Mouse (Mus musculus) limb, embryonic 14.5 days (tissue): ENCODE measurements around the gene Sp4. TPM values are rescaled to one million over a fixed set of nuclear protein-coding genes. Genes with fewer than 3 reads are reported as not detected.

Experiments used
- ATAC-seq: fragments of 200-750 bp; cut with Nextera tagmentation; 2 replicates; pipeline ENCODE4 v1.8.0; 2017; ENCODE audit warnings: low read depth, moderate number of reproducible peaks, moderate TSS enrichment; ENCODE audit not compliant: low FRiP score
- DNase-seq: peaks from one replicate; pipeline ENCODE4 v3.0.0-alpha.2; 2015; ENCODE audit warnings: low spot score
- H3K27ac ChIP-seq: fragments of 300-500 bp; sonication (generic); replicated peaks from 2 replicates; pipeline ENCODE4 v1.5.1; 2014; ENCODE audit warnings: low read depth, mild to moderate bottlenecking, low read length, moderate library complexity, mixed read lengths
- H3K27me3 ChIP-seq: fragments of 300-500 bp; sonication (generic); 2 replicates; pipeline ENCODE4 v1.6.1; 2014; ENCODE audit warnings: low read length, mixed read lengths; ENCODE audit not compliant: control insufficient read depth, insufficient read depth
- H3K36me3 ChIP-seq: fragments of 300-500 bp; sonication (generic); 2 replicates; pipeline ENCODE4 v1.6.1; 2014; ENCODE audit warnings: mild to moderate bottlenecking, low read length, moderate library complexity, mixed read lengths; ENCODE audit not compliant: control insufficient read depth, insufficient read depth
- H3K4me1 ChIP-seq: fragments of 300-500 bp; sonication (generic); 2 replicates; pipeline ENCODE4 v1.6.1; 2014; ENCODE audit warnings: antibody characterized with exemption, low read length, mixed read lengths; ENCODE audit not compliant: control insufficient read depth, insufficient read depth
- H3K4me2 ChIP-seq: fragments of 300-500 bp; sonication (generic); replicated peaks from 2 replicates; pipeline ENCODE4 v1.6.1; 2014; ENCODE audit warnings: low read depth, mild to moderate bottlenecking, low read length, moderate library complexity; ENCODE audit not compliant: severe bottlenecking
- H3K4me3 ChIP-seq: fragments of 300-500 bp; sonication (generic); replicated peaks from 2 replicates; pipeline ENCODE4 v1.5.1; 2014; ENCODE audit warnings: low read length
- H3K9ac ChIP-seq: fragments of 300-500 bp; sonication (generic); 2 replicates; pipeline ENCODE4 v1.6.1; 2014; ENCODE audit warnings: mild to moderate bottlenecking, low read depth, low read length, moderate library complexity; ENCODE audit not compliant: severe bottlenecking
- H3K9me3 ChIP-seq: fragments of 300-500 bp; sonication (generic); 2 replicates; pipeline ENCODE4 v1.6.1; 2016; ENCODE audit warnings: low read length; ENCODE audit not compliant: control insufficient read depth
- POLR2A ChIP-seq: fragments of 200-500 bp; IDR thresholded peaks from 2 replicates; pipeline ENCODE4 v1.8.0; 2012; ENCODE audit warnings: inconsistent platforms, mild to moderate bottlenecking, moderate library complexity, borderline replicate concordance; ENCODE audit not compliant: insufficient read depth, insufficient read length; ENCODE audit errors: extremely low read depth
- WGBS: fragments of 180-500 bp; shearing (Covaris S2); extraction: QIAGEN DNeasy Blood & Tissue Kit; methylation state at CpG from one replicate; pipeline ENCODE4 v1.1.7; 2014; 5-methylcytosine and 5-hydroxymethylcytosine counted together
- polyA plus RNA-seq, 2 experiments: library from polyadenylated mRNA; depleted of rRNA in 1 of 2; stranded (reverse) in 1 of 2; unstranded in 1 of 2; fragments of >200 nt; fragmentation: Nextera tagmentation in 1 of 2; extraction: Ambion mirVana in 1 of 2; gene quantifications; 2 replicates each; pipeline versions ENCODE4 v1.2.1 to v1.2.3; 2012 to 2014

Gene Sp4
- polyA plus RNA-seq, 2 experiments = 5.9 to 8.0 TPM

- no peak overlapping the region for H3K27ac ChIP-seq
- no peaks in the 10 kb centered on the region; the same call in 1 of the 2 replicates for H3K36me3 ChIP-seq
- H3K4me1 ChIP-seq = peaks cover 18% of the 10 kb centered on the region
- H3K27me3 ChIP-seq = no peaks in the 10 kb centered on the region
- DNase-seq = no peak
- H3K9ac ChIP-seq = no peak overlapping the region
- WGBS = 92% methylated on average over 5 of the region's 5 CpGs
- no peaks in the 10 kb centered on the region for H3K9me3 ChIP-seq
- H3K4me2 ChIP-seq = peak overlapping the region; percentile 80
- no peak for TF ChIP-seq POLR2A
- ATAC-seq = no peak
- no peak overlapping the region; the same call in 1 of the 2 replicates for H3K4me3 ChIP-seq
Measured at GRCm38 (mm10) chr12:118303066-118303465, 1.8 kb upstream of the Sp4 start.

GRCm38 (mm10) chr12:118301866-118302835, 911 bp upstream of the Sp4 start:
- ATAC-seq = peak; percentile 89
- TF ChIP-seq POLR2A = 0 out of 2 replicates have a peak, but pooled peaks have one; percentile 41
- Histone ChIP-seq H3K9ac (peak overlapping the region; percentile 61), H3K27ac (peak overlapping the region; percentile 96), H3K27me3 (no peaks in the 10 kb centered on the region), H3K4me2 (peak overlapping the region; percentile 80), H3K4me1 (peaks cover 20% of the 10 kb centered on the region), H3K9me3 (no peaks in the 10 kb centered on the region), H3K36me3 (no peaks in the 10 kb centered on the region; the same call in 1 of the 2 replicates), H3K4me3 (peak overlapping the region; percentile 69)
- DNase-seq = peak; percentile 98
- 2% methylated on average over 62 of the region's 74 CpGs for WGBS

GRCm38 (mm10) chr12:118300754-118301071, 527 bp downstream of the Sp4 start:
- TF ChIP-seq POLR2A = no peak
- Histone ChIP-seq H3K27ac (peak overlapping the region; percentile 96), H3K4me2 (peak overlapping the region; percentile 42), H3K36me3 (no peaks in the 10 kb centered on the region; the same call in 1 of the 2 replicates), H3K4me3 (peak overlapping the region; percentile 69), H3K4me1 (peaks cover 24% of the 10 kb centered on the region), H3K9ac (peak overlapping the region; percentile 61), H3K9me3 (no peaks in the 10 kb centered on the region), H3K27me3 (no peaks in the 10 kb centered on the region)
- WGBS = under 1% methylated on average over 13 of the region's 13 CpGs
- ATAC-seq = no peak
- no peak for DNase-seq

GRCm38 (mm10) chr12:118299956-118300355, 1.3 kb downstream of the Sp4 start:
- Histone ChIP-seq H3K4me3 (peak overlapping the region; percentile 69; the same call in 1 of the 2 replicates), H3K4me2 (peak overlapping the region; percentile 42), H3K9me3 (no peaks in the 10 kb centered on the region), H3K27ac (no peak overlapping the region), H3K27me3 (no peaks in the 10 kb centered on the region), H3K4me1 (peaks cover 24% of the 10 kb centered on the region), H3K36me3 (no peaks in the 10 kb centered on the region; the same call in 1 of the 2 replicates), H3K9ac (no peak overlapping the region)
- 26% methylated on average over 6 of the region's 6 CpGs for WGBS
- DNase-seq (peak; percentile 30), ATAC-seq (no peak)
- TF ChIP-seq POLR2A = no peak

GRCm38 (mm10) chr12:118299172-118299571, 2.1 kb downstream of the Sp4 start:
- Histone ChIP-seq H3K4me3 (no peak overlapping the region), H3K9ac (no peak overlapping the region), H3K9me3 (no peaks in the 10 kb centered on the region), H3K4me2 (no peak overlapping the region), H3K27ac (no peak overlapping the region), H3K36me3 (no peaks in the 10 kb centered on the region; the same call in 1 of the 2 replicates), H3K27me3 (no peaks in the 10 kb centered on the region), H3K4me1 (peaks cover 24% of the 10 kb centered on the region)
- WGBS = 76% methylated on average over 9 of the region's 9 CpGs
- no peak for DNase-seq
- ATAC-seq = no peak
- no peak for TF ChIP-seq POLR2A
